ENCODE assay signal across 20 mouse cellular contexts in genomic region chr13:34106256-34106655, GRCm38 (mm10). TPM values are rescaled to one million over a fixed set of nuclear protein-coding genes. Genes with fewer than 3 reads are reported as not detected.
A peak's percentile ranks its signal among the peaks of the same experiment; 100 is the strongest.
DNase-seq lines count a peak whose midpoint lies in the region; ATAC-seq and TF ChIP-seq lines count a peak whose summit lies in the region.
"Had no signal": no experiment of that assay in that cellular context is flagged by ENCODE, and none has a peak within 500 bp of the region (broad histone marks: within the 10 kb centered on the region; RNA-seq: fewer than 3 reads in every experiment).

No protein-coding gene starts in this region.

- H3K27me3 ChIP-seq in heart, embryonic 11.5 days (ENCODE audit: control insufficient read depth, insufficient read depth, low read length): no peaks in the 10 kb centered on the region
- H3K27me3 ChIP-seq in intestine, postnatal 0 days (replicated peaks; ENCODE audit: control insufficient read depth, insufficient read depth, low read length): no peaks in the 10 kb centered on the region
- no peaks in the 10 kb centered on the region for H3K27me3 ChIP-seq in intestine, embryonic 16.5 days (replicated peaks; ENCODE audit: control insufficient read depth, insufficient read depth, low read length)
- H3K27me3 ChIP-seq: embryonic facial prominence, embryonic 15.5 days; limb, embryonic 15.5 days; lung, embryonic 15.5 days had no signal

- 76% methylated on average over 2 of the region's 2 CpGs for WGBS in heart, embryonic 11.5 days (ENCODE audit: insufficient replicate concordance)
- 84% methylated on average over 2 of the region's 2 CpGs for WGBS in intestine, postnatal 0 days
- WGBS in intestine, embryonic 16.5 days: 88% methylated on average over 2 of the region's 2 CpGs

- H3K9ac ChIP-seq in heart, embryonic 11.5 days (ENCODE audit: low read depth, low read length): no peak overlapping the region
- no peak overlapping the region for H3K9ac ChIP-seq in intestine, postnatal 0 days (ENCODE audit: low read depth, low read length)
- H3K9ac ChIP-seq in intestine, embryonic 16.5 days (ENCODE audit: low read depth, low read length): no peak overlapping the region
- H3K9ac ChIP-seq: embryonic facial prominence, embryonic 15.5 days; limb, embryonic 15.5 days; liver, embryonic 14.5 days; lung, embryonic 15.5 days had no signal

- no peaks in the 10 kb centered on the region for H3K9me3 ChIP-seq in heart, embryonic 11.5 days (replicated peaks; ENCODE audit: control insufficient read depth, low read length)
- H3K9me3 ChIP-seq in intestine, postnatal 0 days (ENCODE audit: control insufficient read depth): no peaks in the 10 kb centered on the region
- no peaks in the 10 kb centered on the region for H3K9me3 ChIP-seq in intestine, embryonic 16.5 days (ENCODE audit: control insufficient read depth, low read length)
- H3K9me3 ChIP-seq: embryonic facial prominence, embryonic 15.5 days; hindbrain, embryonic 10.5 days; limb, embryonic 15.5 days; lung, embryonic 15.5 days; midbrain, embryonic 10.5 days had no signal

- TF ChIP-seq CTCF in intestine, postnatal 0 days (IDR thresholded peaks at IDR 0.05; ENCODE audit: low read depth): peak; percentile 30

- peak; percentile 61 for DNase-seq in heart, adult 11 months
- peak; percentile 30 for DNase-seq in retina, postnatal 1 day
- no peak for DNase-seq in retina, embryonic 14.5 days (ENCODE audit: low spot score)
- DNase-seq: adrenal gland, postnatal 36 days; cerebellum, adult 9-10 months; kidney, adult 2 months; kidney, postnatal 10 days; left cerebral cortex, postnatal 4 days; thymus, postnatal 25 days had no signal

- H3K4me3 ChIP-seq in heart, embryonic 11.5 days (ENCODE audit: low read depth, low read length): no peak overlapping the region
- H3K4me3 ChIP-seq in intestine, postnatal 0 days (ENCODE audit: low read depth, low read length): no peak overlapping the region
- no peak overlapping the region for H3K4me3 ChIP-seq in intestine, embryonic 16.5 days (ENCODE audit: low read length)
- H3K4me3 ChIP-seq: embryonic facial prominence, embryonic 15.5 days; hindbrain, embryonic 10.5 days; limb, embryonic 15.5 days; lung, embryonic 15.5 days; midbrain, embryonic 10.5 days had no signal

- H3K36me3 ChIP-seq in heart, embryonic 11.5 days (ENCODE audit: control insufficient read depth, insufficient read depth, low read length): no peaks in the 10 kb centered on the region
- H3K36me3 ChIP-seq in intestine, postnatal 0 days (ENCODE audit: control insufficient read depth, insufficient read depth): no peaks in the 10 kb centered on the region
- H3K36me3 ChIP-seq in intestine, embryonic 16.5 days (ENCODE audit: control insufficient read depth, insufficient read depth, low read length): no peaks in the 10 kb centered on the region
- H3K36me3 ChIP-seq: embryonic facial prominence, embryonic 15.5 days; G1E; hindbrain, embryonic 10.5 days; limb, embryonic 15.5 days; lung, embryonic 15.5 days; midbrain, embryonic 10.5 days had no signal

- no peaks in the 10 kb centered on the region for H3K4me1 ChIP-seq in heart, embryonic 11.5 days (ENCODE audit: control insufficient read depth, insufficient read depth, low read length)
- H3K4me1 ChIP-seq in intestine, postnatal 0 days (replicated peaks; ENCODE audit: control insufficient read depth, insufficient read depth, low read length): no peaks in the 10 kb centered on the region
- no peaks in the 10 kb centered on the region for H3K4me1 ChIP-seq in intestine, embryonic 16.5 days (ENCODE audit: control insufficient read depth, insufficient read depth, low read length)
- H3K4me1 ChIP-seq: embryonic facial prominence, embryonic 15.5 days; limb, embryonic 15.5 days; lung, embryonic 15.5 days had no signal

- no peak overlapping the region for H3K4me2 ChIP-seq in heart, embryonic 11.5 days
- H3K4me2 ChIP-seq in intestine, postnatal 0 days (replicated peaks; ENCODE audit: low read depth): no peak overlapping the region
- H3K4me2 ChIP-seq in intestine, embryonic 16.5 days (ENCODE audit: low read depth, low read length): no peak overlapping the region
- H3K4me2 ChIP-seq: embryonic facial prominence, embryonic 15.5 days; limb, embryonic 15.5 days; lung, embryonic 15.5 days had no signal

- no peak for ATAC-seq in heart, embryonic 11.5 days (replicated peaks; ENCODE audit: insufficient number of reproducible peaks, low FRiP score, low TSS enrichment)
- no peak for ATAC-seq in intestine, postnatal 0 days
- no peak for ATAC-seq in intestine, embryonic 16.5 days
- no peak for ATAC-seq in activated CD4-positive, CD25-positive, alpha-beta regulatory T cell, adult 4 months

- H3K27ac ChIP-seq in heart, embryonic 11.5 days (ENCODE audit: low read depth, low read length): no peak overlapping the region
- H3K27ac ChIP-seq in intestine, postnatal 0 days (ENCODE audit: low read depth, low read length): no peak overlapping the region
- no peak overlapping the region for H3K27ac ChIP-seq in intestine, embryonic 16.5 days (ENCODE audit: low read length)
- H3K27ac ChIP-seq: embryonic facial prominence, embryonic 15.5 days; hindbrain, embryonic 10.5 days; limb, embryonic 15.5 days; liver, embryonic 14.5 days; lung, embryonic 15.5 days; midbrain, embryonic 10.5 days had no signal

RNA-seq across cellular contexts. Expression of gene Tubb2b, which starts 24.0 kb away (rescaled TPM):
- 25.2 and 35.0 TPM in 2 replicates for polyA plus RNA-seq in heart, embryonic 11.5 days (2014; fragmentation: Nextera tagmentation; extraction: Ambion mirVana)
- polyA plus RNA-seq in intestine, postnatal 0 days (2015; fragmentation: Nextera tagmentation; extraction: Ambion mirVana): 14.1 and 15.4 TPM in 2 replicates
- 30.4 and 36.0 TPM in 2 replicates for polyA plus RNA-seq in intestine, embryonic 16.5 days (2015; fragmentation: Nextera tagmentation; extraction: Ambion mirVana)
- 1 to 10 TPM in 1 of 2 experiments, under 1 TPM in 1; 0.69 to 1.0 TPM for polyA plus RNA-seq in activated CD4-positive, CD25-positive, alpha-beta regulatory T cell, adult 4 months (2017; shearing (Covaris generic))

RNA-seq across cellular contexts. Expression of gene Tubb2a, which starts 28.4 kb away (rescaled TPM):
- polyA plus RNA-seq in heart, embryonic 11.5 days (2014; fragmentation: Nextera tagmentation; extraction: Ambion mirVana): 96.2 and 112 TPM in 2 replicates
- 218 and 292 TPM in 2 replicates for polyA plus RNA-seq in intestine, postnatal 0 days (2015; fragmentation: Nextera tagmentation; extraction: Ambion mirVana)
- polyA plus RNA-seq in intestine, embryonic 16.5 days (2015; fragmentation: Nextera tagmentation; extraction: Ambion mirVana): 149 and 162 TPM in 2 replicates
- polyA plus RNA-seq in activated CD4-positive, CD25-positive, alpha-beta regulatory T cell, adult 4 months (2017; shearing (Covaris generic)): 1 to 10 TPM; 4.7 to 5.4 TPM

RNA-seq across cellular contexts. Expression of gene Psmg4, which starts 56.5 kb away (rescaled TPM):
- polyA plus RNA-seq in heart, embryonic 11.5 days (2014; fragmentation: Nextera tagmentation; extraction: Ambion mirVana): 59.0 and 66.1 TPM in 2 replicates
- 62.8 and 69.8 TPM in 2 replicates for polyA plus RNA-seq in intestine, postnatal 0 days (2015; fragmentation: Nextera tagmentation; extraction: Ambion mirVana)
- polyA plus RNA-seq in intestine, embryonic 16.5 days (2015; fragmentation: Nextera tagmentation; extraction: Ambion mirVana): 66.7 and 67.2 TPM in 2 replicates
- 10 to 100 TPM; 51.0 to 57.8 TPM for polyA plus RNA-seq in activated CD4-positive, CD25-positive, alpha-beta regulatory T cell, adult 4 months (2017; shearing (Covaris generic))

Comparison
In these comparisons a context has a peak if more than half of its experiments do, and no peak if none do; other contexts are left out.
1. RNA of gene Tubb2a, which starts 28.4 kb away (polyA plus RNA-seq): 218 to 292 TPM in intestine, postnatal 0 days, 149 to 162 TPM in intestine, embryonic 16.5 days and 96.2 to 112 TPM in heart, embryonic 11.5 days; 4.7 to 5.4 TPM in activated CD4-positive, CD25-positive, alpha-beta regulatory T cell, adult 4 months; every median in the first group is over 10 times any median in the second.